ENCODE assay signal across 9 mouse cellular contexts in genomic region chr13:17432139-17432916, GRCm38 (mm10).
DNase-seq lines count a peak whose midpoint lies in the region; ATAC-seq and TF ChIP-seq lines count a peak whose summit lies in the region.
"Had no signal": no experiment of that assay in that cellular context is flagged by ENCODE, and none has a peak within 500 bp of the region (broad histone marks: within the 10 kb centered on the region; RNA-seq: fewer than 3 reads in every experiment).

No protein-coding gene starts in this region.

- no peaks in the 10 kb centered on the region for H3K27me3 ChIP-seq in lung, postnatal 0 days (replicated peaks; ENCODE audit: insufficient read depth, low read length)
- H3K27me3 ChIP-seq in embryonic facial prominence, embryonic 12.5 days, result no peaks in the 10 kb centered on the region
- no peaks in the 10 kb centered on the region for H3K27me3 ChIP-seq in kidney, postnatal 0 days (ENCODE audit: insufficient read depth, low read length)
- no peaks in the 10 kb centered on the region for H3K27me3 ChIP-seq in midbrain, embryonic 13.5 days
- H3K27me3 ChIP-seq: heart, embryonic 13.5 days had no signal

- no peak overlapping the region for H3K27ac ChIP-seq in lung, postnatal 0 days (ENCODE audit: low read length)
- H3K27ac ChIP-seq in embryonic facial prominence, embryonic 12.5 days, result no peak overlapping the region
- no peak overlapping the region for H3K27ac ChIP-seq in kidney, postnatal 0 days
- no peak overlapping the region for H3K27ac ChIP-seq in midbrain, embryonic 13.5 days
- H3K27ac ChIP-seq: heart, embryonic 13.5 days had no signal

- 44% methylated on average over 7 of the region's 7 CpGs for WGBS in lung, postnatal 0 days
- WGBS in embryonic facial prominence, embryonic 12.5 days, result 35% methylated on average over 7 of the region's 7 CpGs
- 47% methylated on average over 7 of the region's 7 CpGs for WGBS in kidney, postnatal 0 days
- WGBS in midbrain, embryonic 13.5 days, result 42% methylated on average over 7 of the region's 7 CpGs

- no peaks in the 10 kb centered on the region for H3K9me3 ChIP-seq in lung, postnatal 0 days (ENCODE audit: low read length)
- H3K9me3 ChIP-seq in embryonic facial prominence, embryonic 12.5 days, result no peaks in the 10 kb centered on the region
- no peaks in the 10 kb centered on the region for H3K9me3 ChIP-seq in kidney, postnatal 0 days (replicated peaks; ENCODE audit: low read length)
- H3K9me3 ChIP-seq in midbrain, embryonic 13.5 days, result no peaks in the 10 kb centered on the region
- H3K9me3 ChIP-seq: heart, embryonic 13.5 days had no signal

- no peak for ATAC-seq in CD4-positive, CD25-positive, alpha-beta regulatory T cell, adult 4 months
- no peak for ATAC-seq in lung, postnatal 0 days
- peak; percentile 72; the same call in 1 of the 2 replicates for ATAC-seq in embryonic facial prominence, embryonic 12.5 days (ENCODE audit: insufficient number of reproducible peaks, insufficient read depth, low FRiP score, low TSS enrichment)
- no peak for ATAC-seq in kidney, postnatal 0 days (replicated peaks; ENCODE audit: low FRiP score, low read depth)
- peak; percentile 79 for ATAC-seq in midbrain, embryonic 13.5 days

- H3K9ac ChIP-seq in lung, postnatal 0 days (replicated peaks; ENCODE audit: low read depth), result no peak overlapping the region
- no peak overlapping the region for H3K9ac ChIP-seq in embryonic facial prominence, embryonic 12.5 days
- H3K9ac ChIP-seq in kidney, postnatal 0 days (ENCODE audit: low read depth, low read length), result no peak overlapping the region
- H3K9ac ChIP-seq in midbrain, embryonic 13.5 days (replicated peaks), result no peak overlapping the region
- H3K9ac ChIP-seq: heart, embryonic 13.5 days had no signal

- H3K4me2 ChIP-seq in lung, postnatal 0 days (replicated peaks; ENCODE audit: low read depth, low read length), result no peak overlapping the region
- H3K4me2 ChIP-seq in embryonic facial prominence, embryonic 12.5 days (replicated peaks), result no peak overlapping the region
- H3K4me2 ChIP-seq in kidney, postnatal 0 days (ENCODE audit: low read length), result no peak overlapping the region
- H3K4me2 ChIP-seq in midbrain, embryonic 13.5 days (replicated peaks), result no peak overlapping the region
- H3K4me2 ChIP-seq: heart, embryonic 13.5 days had no signal

- H3K36me3 ChIP-seq in lung, postnatal 0 days (ENCODE audit: insufficient read depth, low read length), result no peaks in the 10 kb centered on the region
- no peaks in the 10 kb centered on the region for H3K36me3 ChIP-seq in embryonic facial prominence, embryonic 12.5 days
- no peaks in the 10 kb centered on the region for H3K36me3 ChIP-seq in kidney, postnatal 0 days (ENCODE audit: insufficient read depth, low read length)
- no peaks in the 10 kb centered on the region for H3K36me3 ChIP-seq in midbrain, embryonic 13.5 days
- H3K36me3 ChIP-seq: heart, embryonic 13.5 days had no signal

- no peak for TF ChIP-seq EP300 in lung, postnatal 0 days (IDR thresholded peaks at IDR 0.05)

- H3K4me3 ChIP-seq in lung, postnatal 0 days (ENCODE audit: low read depth, low read length), result no peak overlapping the region
- no peak overlapping the region for H3K4me3 ChIP-seq in embryonic facial prominence, embryonic 12.5 days
- H3K4me3 ChIP-seq in kidney, postnatal 0 days (replicated peaks; ENCODE audit: low read depth, low read length), result no peak overlapping the region
- H3K4me3 ChIP-seq in midbrain, embryonic 13.5 days (replicated peaks), result no peak overlapping the region
- H3K4me3 ChIP-seq: heart, embryonic 13.5 days had no signal

- H3K4me1 ChIP-seq in lung, postnatal 0 days (ENCODE audit: insufficient read depth, low read depth, low read length), result no peaks in the 10 kb centered on the region
- peaks cover 6% of the 10 kb centered on the region; the same call in 1 of the 2 replicates for H3K4me1 ChIP-seq in embryonic facial prominence, embryonic 12.5 days
- H3K4me1 ChIP-seq in kidney, postnatal 0 days (replicated peaks; ENCODE audit: insufficient read depth, low read length), result no peaks in the 10 kb centered on the region
- H3K4me1 ChIP-seq in midbrain, embryonic 13.5 days (replicated peaks), result no peaks in the 10 kb centered on the region
- H3K4me1 ChIP-seq: heart, embryonic 13.5 days had no signal

- TF ChIP-seq CTCF in lung, postnatal 0 days (IDR thresholded peaks at IDR 0.05), result peak; percentile 77
- peak; percentile 83 for TF ChIP-seq CTCF in kidney, postnatal 0 days (IDR thresholded peaks at IDR 0.05; ENCODE audit: low read depth)

- DNase-seq in CD4-positive, CD25-positive, alpha-beta regulatory T cell, adult 2 months (ENCODE audit: low read depth, low spot score), result peak; percentile 56
- peak; percentile 71 for DNase-seq in lung, postnatal 0 days (ENCODE audit: low spot score)
- DNase-seq in lung, adult 18-20 months, result no peak
- DNase-seq in kidney, postnatal 0 days (ENCODE audit: low spot score), result peak; percentile 84
- DNase-seq in testis, postnatal 14 days (ENCODE audit: low spot score), result no peak

Comparison
In these comparisons a context has a peak if more than half of its experiments do, and no peak if none do; other contexts are left out.
1. DNase-seq: peak in CD4-positive, CD25-positive, alpha-beta regulatory T cell, adult 2 months (single experiment), lung, postnatal 0 days (single experiment) and kidney, postnatal 0 days (single experiment); none in lung, adult 18-20 months (0 of 2) and testis, postnatal 14 days (single experiment).
2. ATAC-seq: peak in embryonic facial prominence, embryonic 12.5 days (single experiment) and midbrain, embryonic 13.5 days (single experiment); none in CD4-positive, CD25-positive, alpha-beta regulatory T cell, adult 4 months (single experiment), lung, postnatal 0 days (single experiment) and kidney, postnatal 0 days (single experiment).